Mouse (Mus musculus) lung, postnatal 14 days (tissue): ENCODE data around the gene Dcdc2a.

Source experiments
- DNase-seq: peaks from one replicate; pipeline ENCODE4 v3.0.0; 2021

Gene Dcdc2a

GRCm38 (mm10) chr13:25186436-25187325 lies 130.9 kb downstream of the Dcdc2a start:
- no peak for DNase-seq

DNA sequence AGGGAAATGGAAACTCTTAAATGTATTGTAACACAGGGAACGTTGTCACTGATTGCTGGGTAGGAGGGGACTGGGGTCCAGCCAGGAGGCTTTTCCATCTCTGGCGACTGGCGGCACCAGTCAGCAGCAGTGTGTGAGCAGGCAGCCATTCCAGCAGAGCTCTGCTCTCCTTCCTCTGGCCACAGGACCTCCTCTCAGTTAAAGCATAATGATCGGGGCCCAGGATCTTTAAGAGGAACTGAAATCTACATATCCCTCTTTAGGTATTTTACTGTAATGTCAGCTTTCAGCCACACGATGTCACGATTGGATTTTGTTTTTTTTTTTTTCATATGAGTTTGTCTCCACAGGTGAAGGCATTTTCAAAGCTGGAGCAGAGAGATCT lies 131.5 kb downstream of the Dcdc2a start:
- DNase-seq = no peak

GRCm38 (mm10) chr13:25189419-25190144 lies 133.8 kb downstream of the Dcdc2a start:
- DNase-seq = no peak

DNA sequence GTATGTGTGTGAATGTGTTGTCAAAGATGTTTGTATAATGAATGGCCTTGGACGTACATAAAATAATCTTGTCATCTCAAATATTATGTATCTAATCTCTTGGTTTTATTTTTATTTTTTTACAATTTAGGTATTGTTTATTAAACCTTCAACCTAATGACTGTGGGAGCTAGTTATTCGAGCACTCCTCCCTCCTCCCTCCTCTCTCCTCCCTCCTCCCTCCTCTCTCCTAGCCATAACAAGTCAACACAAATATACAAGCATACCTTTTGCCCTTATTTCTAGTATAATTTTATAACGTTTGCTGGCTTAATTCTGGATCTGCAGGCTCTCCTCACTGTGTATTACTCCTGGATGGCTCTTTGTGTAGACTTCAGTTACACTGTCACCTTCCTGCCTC lies 134.4 kb downstream of the Dcdc2a start:
- no peak for DNase-seq

DNA sequence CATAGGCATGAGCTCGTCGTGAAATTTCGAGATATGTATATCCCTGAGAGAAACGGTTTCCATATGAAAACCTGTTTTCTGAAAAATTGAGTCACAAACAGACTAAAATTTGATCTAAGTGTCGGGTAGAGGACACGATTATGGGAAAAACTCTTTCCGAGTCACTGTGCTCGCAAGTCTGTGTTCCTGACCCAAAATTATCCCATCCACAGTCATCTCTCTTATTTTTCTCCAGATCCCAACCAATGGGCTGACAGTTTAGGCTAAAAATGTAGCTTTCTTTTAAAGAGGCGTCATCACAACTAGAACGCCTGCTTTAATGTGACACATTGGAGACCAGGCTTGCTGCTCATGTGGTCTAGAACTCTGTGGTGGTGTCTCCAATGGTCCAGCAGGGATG lies 139.9 kb downstream of the Dcdc2a start:
- no peak for DNase-seq

DNA sequence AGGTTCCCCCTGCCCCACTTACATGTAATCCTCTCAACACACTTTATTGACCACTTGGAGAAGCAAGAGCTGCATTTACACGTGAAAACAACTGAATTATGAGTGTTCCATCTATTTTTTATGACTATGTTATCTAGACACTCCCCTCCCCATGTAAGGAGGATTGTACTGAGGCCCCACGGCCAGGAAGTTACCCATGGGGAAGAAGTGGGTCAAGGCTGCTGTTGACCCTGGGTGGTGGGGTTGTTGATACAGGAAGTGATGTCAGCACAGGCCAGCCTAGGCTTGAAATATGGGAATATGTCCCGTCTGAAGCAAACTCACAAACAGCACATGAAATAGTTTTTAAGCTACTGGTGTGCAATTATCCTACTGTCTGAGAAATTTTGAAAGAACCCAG lies 144.1 kb downstream of the Dcdc2a start:
- DNase-seq = no peak

DNA sequence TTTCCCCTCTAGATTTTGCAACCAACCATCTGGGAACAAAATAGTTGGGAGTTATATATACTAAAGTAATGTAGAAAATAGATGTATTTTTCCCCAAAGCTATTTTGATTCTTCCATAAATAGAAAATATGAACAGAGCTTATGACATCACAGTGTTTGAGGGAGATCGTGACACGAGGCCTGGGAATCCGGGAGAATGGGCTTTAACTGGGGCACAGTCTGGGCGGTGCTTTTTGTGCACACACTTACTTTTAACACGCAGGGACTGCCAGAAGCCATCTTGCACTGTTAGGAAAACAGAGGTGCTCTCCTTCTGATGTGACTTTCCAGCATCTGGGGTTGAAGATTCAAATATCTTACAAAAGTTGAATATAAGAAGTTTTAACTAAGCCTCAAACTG lies 151.1 kb downstream of the Dcdc2a start:
- DNase-seq = no peak

DNA sequence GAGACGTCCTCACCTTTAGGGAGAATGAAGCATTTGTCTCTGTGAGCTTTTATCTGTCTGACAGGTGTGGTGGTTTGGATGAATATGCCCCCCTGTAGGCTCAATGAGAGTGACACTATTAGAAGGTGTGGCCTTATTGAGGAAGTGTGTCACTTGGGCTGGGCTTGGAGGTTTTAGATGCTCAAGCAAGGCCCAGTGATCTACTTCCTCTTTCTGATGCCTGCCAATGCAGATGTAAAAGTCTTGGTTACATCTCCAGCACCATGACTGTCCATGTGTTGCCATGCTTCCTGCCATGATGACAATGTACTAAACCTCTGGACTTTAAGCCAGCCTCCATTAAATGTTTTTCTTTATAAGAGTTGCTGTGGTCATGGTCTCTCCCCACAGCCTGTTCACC lies 162.6 kb downstream of the Dcdc2a start:
- no peak for DNase-seq

- DNase-seq = no peak
These were observed 164.5 kb downstream of the Dcdc2a start for GRCm38 (mm10) chr13:25220186-25220787.

- DNase-seq = no peak
These were observed 196.1 kb downstream of the Dcdc2a start for GRCm38 (mm10) chr13:25251893-25252292.

- DNase-seq = no peak
These were observed 198.9 kb downstream of the Dcdc2a start for GRCm38 (mm10) chr13:25254478-25255263.

DNA sequence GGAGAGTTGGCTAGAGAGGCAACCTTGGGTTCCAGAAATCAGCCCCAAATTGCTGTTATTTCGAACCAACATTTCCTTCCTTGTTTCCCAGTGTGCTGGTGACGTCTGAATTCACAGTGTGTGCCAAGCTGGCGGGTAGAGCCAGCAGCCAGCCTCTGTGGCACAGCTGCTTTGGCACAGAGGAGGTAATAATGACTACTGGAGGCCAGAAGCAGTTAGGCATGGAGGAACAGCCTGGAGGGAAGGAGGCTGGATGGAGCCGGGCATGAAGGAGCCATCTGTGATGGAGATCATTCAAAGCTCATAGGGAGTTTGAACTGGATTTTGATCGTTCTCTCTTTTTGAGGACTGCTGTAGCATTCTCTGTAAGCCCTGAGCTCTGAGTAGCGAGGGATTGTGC lies 201.8 kb downstream of the Dcdc2a start:
- DNase-seq = no peak
